Mouse (Mus musculus) testis, adult 2 months (tissue): ENCODE measurements around the gene Ipcef1.

Source experiments
- CTCF ChIP-seq: fragments of 200-500 bp; IDR thresholded peaks from 2 replicates; pipeline ENCODE4 v1.5.1; 2012; ENCODE audit warnings: low read depth, mild to moderate bottlenecking, inconsistent platforms, low read length, moderate library complexity; ENCODE audit not compliant: control insufficient read depth, insufficient read depth, insufficient replicate concordance
- POLR2A ChIP-seq: fragments of 200-500 bp; IDR thresholded peaks from 2 replicates; pipeline ENCODE4 v1.6.1; 2012; ENCODE audit warnings: low read depth, mild to moderate bottlenecking, inconsistent platforms, low read length, moderate library complexity; ENCODE audit not compliant: control insufficient read depth

- TF ChIP-seq CTCF: no peak
- no peak for TF ChIP-seq POLR2A
Observed at GRCm38 (mm10) chr10:6986246-6986645, 66.0 kb downstream of the Ipcef1 start.
